In the genomic region with DNA sequence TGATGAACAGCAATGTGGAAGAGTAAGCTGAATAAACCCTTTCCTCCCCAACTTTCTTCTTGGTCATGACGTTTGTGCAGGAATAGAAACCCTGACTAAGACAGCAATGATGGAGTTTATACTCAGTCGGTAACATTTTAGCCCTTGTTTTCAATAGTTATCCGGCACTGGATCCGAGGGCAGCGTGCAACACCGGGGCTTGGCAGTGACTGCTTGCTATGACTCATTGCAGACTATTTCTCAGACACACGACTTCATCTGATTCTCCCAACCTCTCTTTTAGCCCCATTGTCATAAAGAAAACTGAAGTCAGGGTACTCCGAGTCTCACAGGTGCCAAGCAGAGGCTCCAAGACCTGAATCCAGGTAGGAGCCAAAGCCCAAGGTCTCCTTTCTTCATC, we compare ENCODE assay signal across 45 mouse cellular contexts. TPM values are rescaled to one million over a fixed set of nuclear protein-coding genes. Genes with fewer than 3 reads are reported as not detected.
"Had no signal": no experiment of that assay in that cellular context is flagged by ENCODE, and none has a peak within 500 bp of the region (broad histone marks: within the 10 kb centered on the region; RNA-seq: fewer than 3 reads in every experiment).

No protein-coding gene starts in this region.

- H3K4me3 ChIP-seq: heart, embryonic 10.5 days; heart, embryonic 12.5 days; heart, embryonic 13.5 days; heart, embryonic 15.5 days; hindbrain, embryonic 10.5 days; hindbrain, embryonic 12.5 days; hindbrain, embryonic 13.5 days; hindbrain, embryonic 15.5 days; intestine, embryonic 15.5 days; kidney, embryonic 15.5 days; left cerebral cortex, adult 2 months had no signal

- ATAC-seq: hindbrain, embryonic 16.5 days; hindbrain, postnatal 0 days; inflammation-experienced regulatory T-cells, adult 6 months; intestine, embryonic 15.5 days; intestine, embryonic 16.5 days; intestine, postnatal 0 days had no signal

- H3K36me3 ChIP-seq: heart, embryonic 10.5 days; heart, embryonic 12.5 days; heart, embryonic 13.5 days; heart, embryonic 15.5 days; hindbrain, embryonic 10.5 days; hindbrain, embryonic 12.5 days; hindbrain, embryonic 13.5 days; hindbrain, embryonic 15.5 days; intestine, embryonic 15.5 days; kidney, embryonic 15.5 days had no signal

- H3K4me2 ChIP-seq: heart, embryonic 11.5 days; heart, embryonic 12.5 days; heart, embryonic 13.5 days; heart, embryonic 15.5 days; hindbrain, embryonic 12.5 days; hindbrain, embryonic 13.5 days; hindbrain, embryonic 14.5 days; hindbrain, embryonic 15.5 days; intestine, embryonic 15.5 days; kidney, embryonic 15.5 days had no signal

- DNase-seq: heart, postnatal 10 days; heart, postnatal 14 days; heart, postnatal 36 days; heart, postnatal 4 days; kidney, adult 11 months; kidney, adult 18-20 months; kidney, adult 2 months; kidney, adult 8-10 months; kidney, adult 9 months; kidney, postnatal 10 days; kidney, postnatal 14 days; kidney, postnatal 25 days; kidney, postnatal 36 days; kidney, postnatal 4 days; layer of hippocampus, adult 9-11 months; layer of hippocampus, postnatal 36 days had no signal

- H3K27ac ChIP-seq: heart, embryonic 10.5 days; heart, embryonic 13.5 days; heart, embryonic 15.5 days; hindbrain, embryonic 10.5 days; hindbrain, embryonic 12.5 days; hindbrain, embryonic 13.5 days; hindbrain, embryonic 14.5 days; hindbrain, embryonic 15.5 days; hindbrain, postnatal 0 days; intestine, embryonic 15.5 days; kidney, embryonic 15.5 days; kidney, postnatal 0 days; left cerebral cortex, adult 2 months had no signal

- H3K9me3 ChIP-seq: heart, embryonic 10.5 days; heart, embryonic 13.5 days; heart, embryonic 15.5 days; hindbrain, embryonic 12.5 days; hindbrain, embryonic 13.5 days; hindbrain, embryonic 15.5 days; intestine, embryonic 15.5 days; kidney, embryonic 15.5 days had no signal

- H3K9ac ChIP-seq: heart, embryonic 12.5 days; heart, embryonic 13.5 days; heart, embryonic 15.5 days; hindbrain, embryonic 12.5 days; hindbrain, embryonic 13.5 days; hindbrain, embryonic 14.5 days; hindbrain, embryonic 15.5 days; intestine, embryonic 15.5 days; kidney, embryonic 15.5 days had no signal

- H3K4me1 ChIP-seq: heart, embryonic 10.5 days; heart, embryonic 12.5 days; heart, embryonic 13.5 days; heart, embryonic 15.5 days; hindbrain, embryonic 10.5 days; hindbrain, embryonic 12.5 days; hindbrain, embryonic 13.5 days; hindbrain, embryonic 15.5 days; intestine, embryonic 15.5 days had no signal

- H3K27me3 ChIP-seq: heart, embryonic 12.5 days; heart, embryonic 13.5 days; heart, embryonic 15.5 days; hindbrain, embryonic 12.5 days; hindbrain, embryonic 13.5 days; hindbrain, embryonic 15.5 days; intestine, embryonic 15.5 days; kidney, embryonic 15.5 days had no signal

RNA-seq across cellular contexts. Expression of a gene that starts 37.8 kb away (rescaled TPM):
- total RNA-seq: heart, postnatal 36 days; hematopoietic stem cell, adult 5-6 weeks; hindbrain, postnatal 0 days; left cerebral cortex, adult 18-20 months had no signal
- polyA plus RNA-seq: hindbrain, postnatal 0 days; inflammation-experienced regulatory T-cells, adult 6 months; large intestine, adult 2 months had no signal

RNA-seq across cellular contexts. Expression of a gene that starts 50.0 kb away (rescaled TPM):
- total RNA-seq: heart, postnatal 10 days; heart, postnatal 25 days; heart, postnatal 36 days; heart, postnatal 4 days; hematopoietic stem cell, adult 5-6 weeks; hindbrain, postnatal 0 days; layer of hippocampus, adult 18-20 months; left cerebral cortex, adult 18-20 months had no signal
- polyA plus RNA-seq: heart, embryonic 11.5 days; heart, embryonic 12.5 days; heart, embryonic 13.5 days; heart, embryonic 14.5 days; heart, embryonic 15.5 days; heart, embryonic 16.5 days; heart, postnatal 0 days; hindbrain, embryonic 13.5 days; hindbrain, embryonic 14.5 days; hindbrain, embryonic 15.5 days; hindbrain, embryonic 16.5 days; hindbrain, postnatal 0 days; inflammation-experienced regulatory T-cells, adult 6 months; intestine, embryonic 14.5 days; intestine, embryonic 15.5 days; intestine, embryonic 16.5 days; intestine, postnatal 0 days; kidney, embryonic 14.5 days; kidney, embryonic 15.5 days; kidney, postnatal 0 days had no signal
